Mouse (Mus musculus) right cerebral cortex, postnatal 25 days (tissue): ENCODE results near the gene Iltifb.
"Not testable (repeated sequence)": the region's sequence is repeated elsewhere in the genome, so short reads cannot be mapped to it uniquely, and the experiment has no call there.

Experiments used
- DNase-seq: peaks from one replicate; pipeline ENCODE4 v3.0.0; 2022

The Iltifb gene

DNA sequence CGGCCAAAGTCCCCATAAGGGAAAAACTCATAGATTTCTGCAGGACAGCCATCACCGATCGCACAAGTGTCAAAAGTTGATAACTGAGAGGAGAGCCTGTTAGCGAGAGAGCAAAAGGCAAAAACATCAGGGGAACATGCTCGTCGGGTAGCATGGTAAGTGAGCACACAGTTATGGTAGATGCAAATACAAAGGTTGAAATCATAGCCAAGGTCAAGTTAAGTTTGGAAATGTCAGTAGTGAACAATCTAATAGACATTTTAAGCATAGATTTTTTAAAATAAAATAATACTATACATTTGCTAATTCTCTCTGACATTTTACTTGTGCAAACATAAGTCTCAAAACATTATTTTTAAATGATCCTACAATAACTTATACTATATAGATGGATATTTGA, at the start of gene Iltifb:
Gene Iltifb (minus strand): TSS at position 101 of the 400 bp plus-strand sequence.
- DNase-seq: no peak

GRCm38 (mm10) chr10:118343155-118343554, 48.3 kb upstream of the Iltifb start, which contains the start of gene Gm9046:
Gene Gm9046 (minus strand): TSS chr10:118343255.
- not testable (repeated sequence) for DNase-seq

DNA sequence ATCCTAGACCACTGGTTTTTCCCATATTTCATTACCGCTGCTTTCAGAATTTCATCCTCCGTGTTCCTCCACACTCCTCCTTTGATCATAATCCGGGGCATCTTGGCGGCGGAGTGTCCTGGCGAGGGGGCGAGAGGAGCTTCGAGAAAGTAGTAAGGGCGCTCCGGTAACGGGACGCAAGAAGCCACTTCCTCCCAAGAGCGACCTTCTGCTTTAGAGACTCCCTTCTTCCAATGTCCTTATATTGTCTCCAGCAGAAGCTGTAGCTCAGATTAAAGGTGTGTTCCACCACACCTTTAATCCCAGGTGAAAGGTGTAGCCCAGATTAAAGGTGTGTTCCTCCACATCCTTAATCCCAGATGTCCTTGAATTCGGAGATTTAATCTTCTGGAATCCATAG, 42.9 kb upstream of the Iltifb start, which contains the start of gene Gm9045:
Gene Gm9045 (minus strand): TSS at position 101 of the 400 bp plus-strand sequence.
- DNase-seq: not testable (repeated sequence)

DNA sequence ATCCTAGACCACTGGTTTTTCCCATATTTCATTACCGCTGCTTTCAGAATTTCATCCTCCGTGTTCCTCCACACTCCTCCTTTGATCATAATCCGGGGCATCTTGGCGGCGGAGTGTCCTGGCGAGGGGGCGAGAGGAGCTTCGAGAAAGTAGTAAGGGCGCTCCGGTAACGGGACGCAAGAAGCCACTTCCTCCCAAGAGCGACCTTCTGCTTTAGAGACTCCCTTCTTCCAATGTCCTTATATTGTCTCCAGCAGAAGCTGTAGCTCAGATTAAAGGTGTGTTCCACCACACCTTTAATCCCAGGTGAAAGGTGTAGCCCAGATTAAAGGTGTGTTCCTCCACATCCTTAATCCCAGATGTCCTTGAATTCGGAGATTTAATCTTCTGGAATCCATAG, 37.5 kb upstream of the Iltifb start, which contains the start of gene Gm9044:
Gene Gm9044 (minus strand): TSS at position 101 of the 400 bp plus-strand sequence.
- not testable (repeated sequence) for DNase-seq

- not testable (repeated sequence) for DNase-seq
Observed at GRCm38 (mm10) chr10:118326869-118327268, 32.0 kb upstream of the Iltifb start, which contains the start of gene Gm9040. Gene Gm9040 (minus strand): TSS chr10:118326969.

GRCm38 (mm10) chr10:118319024-118319423, 24.2 kb upstream of the Iltifb start:
- no peak for DNase-seq

DNA sequence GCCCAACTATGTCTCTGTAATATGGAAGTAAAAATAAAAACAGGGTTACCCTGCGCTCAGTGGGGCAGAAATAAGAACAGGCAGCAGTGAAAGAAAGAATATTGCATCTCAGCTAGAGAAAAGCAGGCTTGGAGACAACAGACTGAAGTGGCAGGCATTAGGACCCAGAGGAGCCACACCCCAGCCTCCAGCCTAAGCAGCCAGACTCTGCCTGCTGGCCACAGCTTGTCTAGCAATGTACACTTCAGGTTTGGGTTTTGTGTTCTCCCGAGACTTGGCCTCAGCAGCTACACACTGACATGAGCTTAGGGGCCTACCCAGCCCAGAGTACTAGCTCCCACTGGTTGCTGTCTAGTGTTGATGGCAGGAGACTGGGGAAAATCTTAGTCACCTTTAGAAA, 7.3 kb upstream of the Iltifb start:
- not testable (repeated sequence) for DNase-seq

- not testable (repeated sequence) for DNase-seq
Observed at GRCm38 (mm10) chr10:118283016-118283415, 11.8 kb downstream of the Iltifb start.

DNA sequence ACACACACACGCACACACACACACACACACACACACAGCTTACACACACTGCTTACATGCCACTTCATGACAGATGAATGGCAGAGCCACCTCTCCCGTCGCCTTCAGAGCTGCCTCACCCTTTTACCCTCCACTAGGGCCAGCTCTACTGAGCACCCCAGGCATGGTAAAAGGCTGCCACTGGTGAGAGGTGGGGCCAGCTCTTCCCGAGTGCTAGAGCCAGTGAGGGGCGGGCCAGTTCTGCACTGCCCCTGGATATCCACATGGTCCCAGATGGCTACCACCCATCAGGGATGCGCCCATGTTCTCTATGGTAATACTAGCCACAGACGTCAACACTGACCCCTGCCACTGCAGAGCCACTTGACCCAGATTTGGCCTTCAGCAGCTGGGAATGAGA, 12.3 kb downstream of the Iltifb start:
- not testable (repeated sequence) for DNase-seq

DNA sequence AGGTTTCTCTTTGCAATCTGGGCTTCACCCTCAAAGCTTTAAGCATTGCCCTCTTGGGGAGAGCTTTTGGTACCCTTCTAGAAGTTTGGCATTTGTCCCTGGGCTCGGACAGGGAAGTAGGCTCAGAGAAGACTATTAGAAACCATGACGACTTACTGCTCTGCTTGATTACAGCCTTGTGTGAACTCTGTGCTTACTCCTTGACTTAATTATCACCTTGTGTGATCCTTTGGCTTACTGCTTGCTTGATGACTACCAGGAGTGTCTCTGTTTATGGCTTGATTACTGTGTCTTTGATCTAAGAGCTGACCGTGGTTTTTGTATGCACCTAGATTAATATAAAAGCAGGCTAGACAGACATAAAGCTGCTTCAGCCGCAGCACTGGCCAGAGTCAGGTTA, 16.8 kb downstream of the Iltifb start:
- DNase-seq: not testable (repeated sequence)

DNA sequence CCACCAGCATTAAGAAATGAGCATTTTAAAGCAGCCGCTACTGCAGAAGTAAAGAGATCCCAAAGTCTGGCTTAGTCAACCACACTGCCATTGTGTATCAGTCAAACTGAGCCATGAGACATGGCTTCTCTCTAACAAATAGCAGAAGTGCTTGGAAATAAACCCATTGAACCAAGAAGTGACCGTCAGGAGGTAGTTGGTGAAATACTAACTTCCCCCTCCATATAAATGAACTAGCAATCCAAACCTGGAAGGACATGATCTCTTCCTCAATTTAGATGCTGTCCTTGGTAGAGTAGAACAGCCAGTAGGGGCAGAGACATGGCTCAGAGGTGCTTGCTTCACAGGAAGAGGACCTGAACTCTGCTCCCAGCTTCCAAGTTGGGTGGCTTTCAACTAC, 23.4 kb downstream of the Iltifb start:
- DNase-seq: not testable (repeated sequence)

DNA sequence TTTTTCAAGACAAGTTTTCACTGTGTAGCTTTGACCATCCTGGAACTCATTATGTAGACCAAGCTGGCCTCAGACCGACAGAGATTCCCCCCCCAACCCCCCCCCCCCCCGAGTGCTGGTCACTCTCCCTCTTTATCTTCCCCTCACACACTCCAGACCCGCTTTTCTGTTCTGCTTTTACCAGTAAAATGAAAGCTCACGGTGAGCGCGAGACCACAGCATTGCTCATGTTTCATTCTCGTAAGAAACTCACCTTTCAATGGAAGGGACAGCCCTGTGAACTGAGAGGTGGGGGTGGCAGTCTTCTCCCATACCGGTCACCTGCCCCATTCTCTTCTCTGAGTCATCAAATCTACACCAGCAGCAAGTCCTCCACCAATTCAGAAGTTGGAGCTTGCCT, 26.0 kb downstream of the Iltifb start:
- not testable (repeated sequence) for DNase-seq

DNA sequence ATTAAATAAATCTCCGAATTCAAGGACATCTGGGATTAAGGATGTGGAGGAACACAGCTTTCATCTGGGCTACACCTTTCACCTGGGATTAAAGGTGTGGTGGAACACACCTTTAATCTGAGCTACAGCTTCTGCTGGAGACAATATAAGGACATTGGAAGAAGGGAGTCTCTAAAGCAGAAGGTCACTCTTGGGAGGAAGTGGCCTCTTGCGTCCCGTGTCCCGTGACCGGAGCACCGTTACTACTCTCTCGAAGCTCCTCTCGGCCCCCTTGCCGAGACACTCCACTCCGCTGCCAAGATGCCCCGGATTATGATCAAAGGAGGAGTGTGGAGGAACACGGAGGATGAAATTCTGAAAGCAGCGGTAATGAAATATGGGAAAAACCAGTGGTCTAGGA, 36.5 kb downstream of the Iltifb start, which contains the start of gene Gm32802:
Gene Gm32802 (plus strand): TSS at position 301 of the 400 bp plus-strand sequence.
- DNase-seq: not testable (repeated sequence)

GRCm38 (mm10) chr10:118250852-118251295, 44.0 kb downstream of the Iltifb start:
- peak; percentile 27 for DNase-seq

DNA sequence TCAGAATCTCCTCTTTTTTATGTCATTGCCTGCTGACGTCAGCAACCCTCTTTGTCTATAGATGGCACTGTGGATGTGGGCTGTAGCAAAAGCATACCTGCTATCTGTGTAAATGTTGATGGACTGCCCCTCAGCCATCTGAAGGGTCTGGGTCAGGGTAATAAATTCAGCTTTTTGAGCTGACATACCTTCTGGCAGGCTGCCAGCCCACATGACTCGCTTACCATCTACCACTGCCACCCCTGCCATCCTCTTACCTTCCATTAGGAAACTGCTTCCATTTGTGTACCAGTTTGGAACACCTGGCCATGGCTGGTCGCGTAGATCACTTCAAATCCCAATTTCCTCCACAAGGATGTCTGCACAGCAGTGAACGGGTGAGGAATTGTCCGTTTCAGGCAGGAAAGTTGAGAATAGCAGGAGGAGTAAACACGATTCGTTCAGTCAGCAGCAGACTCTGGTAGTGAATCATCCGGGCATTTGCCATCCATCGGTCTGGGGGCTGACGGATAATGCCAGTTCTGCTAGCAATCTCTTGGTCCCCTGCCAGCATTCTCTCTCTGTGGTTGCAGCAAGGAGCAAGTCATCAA, 45.7 kb downstream of the Iltifb start:
- DNase-seq: peak; percentile 15

- DNase-seq: not testable (repeated sequence)
Observed at GRCm38 (mm10) chr10:118240680-118241079, 54.2 kb downstream of the Iltifb start, which contains the start of gene Gm32717. Gene Gm32717 (minus strand): TSS chr10:118240780.
